Mouse (Mus musculus) hindbrain, embryonic 15.5 days (tissue): ENCODE results near the gene Nefh. TPM values are rescaled to one million over a fixed set of nuclear protein-coding genes. Genes with fewer than 3 reads are reported as not detected.

ENCODE experiments used
- ATAC-seq: fragments of 200-750 bp; cut with Nextera tagmentation; 2 replicates; pipeline ENCODE4 v1.8.0; 2017; ENCODE audit warnings: low read depth, moderate number of reproducible peaks, moderate TSS enrichment; ENCODE audit not compliant: low FRiP score
- H3K27ac ChIP-seq: fragments of 300-500 bp; sonication (generic); replicated peaks from 2 replicates; pipeline ENCODE4 v1.5.1; 2015; ENCODE audit warnings: mild to moderate bottlenecking, inconsistent platforms
- H3K27me3 ChIP-seq: fragments of 300-500 bp; sonication (generic); 2 replicates; pipeline ENCODE4 v1.6.1; 2015; ENCODE audit warnings: control low read depth, inconsistent platforms
- H3K36me3 ChIP-seq: fragments of 300-500 bp; sonication (generic); 2 replicates; pipeline ENCODE4 v1.6.1; 2015; ENCODE audit warnings: control low read depth, inconsistent platforms
- H3K4me1 ChIP-seq: fragments of 300-500 bp; sonication (generic); replicated peaks from 2 replicates; pipeline ENCODE4 v1.6.1; 2015; ENCODE audit warnings: control low read depth, inconsistent platforms
- H3K4me2 ChIP-seq: fragments of 300-500 bp; sonication (generic); 2 replicates; pipeline ENCODE4 v1.6.1; 2015; ENCODE audit warnings: moderate library complexity, mild to moderate bottlenecking, inconsistent platforms
- H3K4me3 ChIP-seq: fragments of 300-500 bp; sonication (generic); 2 replicates; pipeline ENCODE4 v1.5.1; 2015; ENCODE audit warnings: mild to moderate bottlenecking, inconsistent platforms
- H3K9ac ChIP-seq: fragments of 300-500 bp; sonication (generic); 2 replicates; pipeline ENCODE4 v1.6.1; 2015; ENCODE audit warnings: inconsistent platforms
- H3K9me3 ChIP-seq: fragments of 300-500 bp; sonication (generic); 2 replicates; pipeline ENCODE4 v1.6.1; 2016; ENCODE audit warnings: control low read depth, inconsistent platforms
- WGBS: fragments of 180-500 bp; shearing (Covaris S2); methylation state at CpG from one replicate; pipeline ENCODE4 v1.1.7; 2015; 5-methylcytosine and 5-hydroxymethylcytosine counted together
- polyA plus RNA-seq: library from polyadenylated mRNA; unstranded; fragments of >200 nt; fragmentation: Nextera tagmentation; extraction: Ambion mirVana; gene quantifications from 2 replicates; pipeline ENCODE4 v1.2.1, GENCODE M21; 2015

Gene Nefh
- polyA plus RNA-seq, 1 experiment from 2014 or later, result 11.2 TPM

- no peak overlapping the region for H3K27ac ChIP-seq
- 24% methylated on average over 8 of the region's 8 CpGs for whole genome bisulfite sequencing
- H3K9me3 ChIP-seq, result no peaks in the 10 kb centered on the region
- H3K9ac ChIP-seq, result 0 out of 2 replicates have a peak overlapping the region, but pooled peaks have one; percentile 7
- peaks cover 46% of the 10 kb centered on the region for H3K4me1 ChIP-seq
- ATAC-seq, result no peak
- no peaks in the 10 kb centered on the region; the same call in 1 of the 2 replicates for H3K36me3 ChIP-seq
- H3K4me2 ChIP-seq, result peak overlapping the region; percentile 75
- peaks cover 66% of the 10 kb centered on the region for H3K27me3 ChIP-seq
- H3K4me3 ChIP-seq, result peak overlapping the region; percentile 57
Observed at GRCm38 (mm10) chr11:4948792-4949191, 928 bp upstream of the Nefh start.

DNA sequence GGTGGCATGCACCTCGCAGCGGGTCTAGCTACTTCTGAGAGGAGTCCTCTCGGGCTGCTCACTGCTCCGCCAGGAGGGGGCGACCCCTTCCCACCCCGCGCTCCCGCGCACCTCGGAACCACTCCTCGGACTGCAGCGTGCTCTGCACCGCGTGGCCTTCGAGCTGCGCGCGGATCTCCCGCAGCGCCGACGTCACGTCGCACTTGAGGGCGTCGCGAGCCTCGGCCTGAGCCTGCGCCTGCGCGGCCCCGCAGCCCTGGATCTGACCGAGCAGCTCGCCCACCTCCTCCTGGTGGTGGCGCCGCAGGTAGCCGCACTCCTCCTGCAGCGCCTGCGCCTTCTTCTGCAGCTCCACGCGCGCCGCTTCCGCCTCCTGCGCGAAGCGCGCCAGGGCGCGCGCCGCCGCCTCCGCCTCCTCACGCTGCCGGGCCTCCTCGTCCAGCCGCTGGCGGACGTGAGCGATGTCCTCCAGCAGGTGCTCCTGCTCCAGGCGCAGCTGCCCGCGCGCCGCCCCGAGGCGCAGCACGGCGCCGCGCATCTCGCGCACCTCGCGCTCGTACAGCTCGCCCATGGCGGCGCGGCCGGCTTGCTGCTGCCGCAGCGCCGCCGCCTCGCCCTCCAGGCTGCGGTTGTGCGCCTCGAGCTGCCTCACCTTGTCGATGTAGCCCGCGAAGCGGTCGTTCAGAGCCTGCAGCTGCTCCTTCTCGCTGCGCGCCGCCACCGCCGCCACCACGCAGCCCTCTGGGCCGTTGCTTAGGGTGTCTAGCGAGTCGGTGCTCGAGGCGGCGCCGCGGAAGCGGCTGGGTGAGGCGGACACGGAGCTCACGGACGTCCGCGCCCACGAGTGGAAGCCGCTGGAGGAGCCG, 684 bp downstream of the Nefh start:
- ATAC-seq, result peak; percentile 94
- H3K4me3 ChIP-seq, result peak overlapping the region; percentile 57
- peak overlapping the region; percentile 93 for H3K27ac ChIP-seq
- peak overlapping the region; percentile 75 for H3K4me2 ChIP-seq
- no peaks in the 10 kb centered on the region; the same call in 1 of the 2 replicates for H3K36me3 ChIP-seq
- WGBS, result under 1% methylated on average over 115 of the region's 120 CpGs
- H3K4me1 ChIP-seq, result peaks cover 40% of the 10 kb centered on the region
- no peaks in the 10 kb centered on the region for H3K9me3 ChIP-seq
- H3K27me3 ChIP-seq, result peaks cover 50% of the 10 kb centered on the region
- H3K9ac ChIP-seq, result peak overlapping the region; percentile 75

DNA sequence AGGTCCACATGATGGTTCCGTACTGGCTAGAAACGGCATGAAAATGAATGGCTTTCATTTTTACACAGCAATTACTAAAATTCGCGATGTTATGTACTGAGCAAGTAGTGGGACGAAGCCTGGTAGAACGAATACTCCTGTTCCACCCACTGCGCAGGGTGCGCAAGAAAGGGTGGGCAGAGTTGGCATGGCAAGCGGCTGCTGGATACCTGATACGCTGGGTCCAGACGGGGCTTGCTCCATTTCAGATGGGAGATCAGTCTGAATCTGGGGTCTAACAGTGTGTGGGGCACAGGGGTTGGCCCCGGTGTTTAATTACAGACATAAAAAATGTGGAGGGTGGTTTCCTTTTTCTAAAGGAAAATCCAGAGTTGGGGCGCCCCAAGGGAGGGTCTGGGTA, 1.3 kb downstream of the Nefh start:
- peak overlapping the region; percentile 75 for H3K4me2 ChIP-seq
- no peaks in the 10 kb centered on the region; the same call in 1 of the 2 replicates for H3K36me3 ChIP-seq
- H3K4me3 ChIP-seq, result peak overlapping the region; percentile 57
- H3K27me3 ChIP-seq, result peaks cover 46% of the 10 kb centered on the region
- WGBS, result 44% methylated on average over 13 of the region's 13 CpGs
- peak overlapping the region; percentile 75; the same call in 1 of the 2 replicates for H3K9ac ChIP-seq
- ATAC-seq, result peak; percentile 25; the same call in 1 of the 2 replicates
- no peaks in the 10 kb centered on the region for H3K9me3 ChIP-seq
- peaks cover 40% of the 10 kb centered on the region for H3K4me1 ChIP-seq
- peak overlapping the region; percentile 93 for H3K27ac ChIP-seq

DNA sequence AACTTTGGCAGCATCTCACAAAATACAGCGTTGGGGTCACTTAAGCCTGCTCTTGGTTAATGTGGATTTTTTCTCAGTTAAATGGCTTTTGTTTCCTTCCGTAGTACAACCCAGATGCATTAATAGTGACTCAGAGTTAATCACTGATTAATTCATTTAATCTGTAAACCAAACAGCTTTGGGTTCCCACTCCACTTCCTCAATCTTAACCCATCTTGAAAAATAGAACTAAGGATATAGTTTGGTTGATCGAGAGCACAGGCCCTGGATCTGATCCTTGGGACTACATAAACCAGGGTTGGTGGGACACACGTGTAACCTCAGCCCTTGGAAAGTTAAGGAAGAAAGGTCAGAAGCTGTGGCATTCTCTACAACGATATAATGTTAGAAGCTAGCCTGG, 11.6 kb downstream of the Nefh start:
- 82% methylated on average over 5 of the region's 5 CpGs for WGBS
- no peak overlapping the region for H3K4me2 ChIP-seq
- H3K9me3 ChIP-seq, result no peaks in the 10 kb centered on the region
- no peak for ATAC-seq
- 0 out of 2 replicates have a peak, but pooled peaks cover 5% of the 10 kb centered on the region for H3K36me3 ChIP-seq
- no peaks in the 10 kb centered on the region for H3K27me3 ChIP-seq
- H3K4me1 ChIP-seq, result peaks cover 5% of the 10 kb centered on the region
- no peak overlapping the region for H3K4me3 ChIP-seq
- no peak overlapping the region for H3K27ac ChIP-seq
- no peak overlapping the region for H3K9ac ChIP-seq

DNA sequence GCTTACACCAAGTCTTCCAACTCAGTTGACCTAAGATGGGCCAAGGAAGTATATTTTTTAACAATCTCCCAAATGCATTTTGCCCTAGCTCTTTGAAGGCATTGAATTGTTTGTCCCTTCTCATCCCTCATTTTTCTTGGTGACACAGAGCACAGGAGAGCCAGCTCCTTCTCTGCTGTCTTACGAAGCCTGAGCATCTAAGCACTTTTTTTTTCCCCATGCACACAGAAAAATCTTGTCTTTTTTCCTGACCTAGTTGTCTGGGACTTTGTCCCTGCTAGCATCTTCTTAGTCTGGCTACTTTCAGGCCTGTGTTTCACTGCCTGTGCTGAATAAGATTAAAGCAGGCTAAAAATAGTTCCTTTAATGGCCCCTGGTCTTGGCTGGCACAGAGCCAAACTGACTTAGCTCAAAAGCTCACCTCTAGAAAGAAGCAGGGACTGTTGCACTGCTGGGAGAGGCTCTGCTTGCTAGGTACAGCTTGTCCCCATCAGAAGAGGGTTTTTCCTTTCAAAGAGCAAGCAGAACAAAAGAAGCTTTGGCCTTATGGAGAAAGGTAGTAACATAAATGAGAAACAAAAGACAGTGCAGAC, 16.8 kb downstream of the Nefh start:
- H3K27me3 ChIP-seq, result no peaks in the 10 kb centered on the region
- no peak overlapping the region for H3K4me2 ChIP-seq
- 64% methylated on average over 1 of the region's 1 CpGs for WGBS
- peak overlapping the region; percentile 51 for H3K27ac ChIP-seq
- no peak overlapping the region for H3K9ac ChIP-seq
- no peaks in the 10 kb centered on the region for H3K9me3 ChIP-seq
- 0 out of 2 replicates have a peak, but pooled peaks have one; percentile 8 for ATAC-seq
- H3K4me3 ChIP-seq, result no peak overlapping the region
- H3K36me3 ChIP-seq, result peaks cover 48% of the 10 kb centered on the region
- H3K4me1 ChIP-seq, result peaks cover 13% of the 10 kb centered on the region

DNA sequence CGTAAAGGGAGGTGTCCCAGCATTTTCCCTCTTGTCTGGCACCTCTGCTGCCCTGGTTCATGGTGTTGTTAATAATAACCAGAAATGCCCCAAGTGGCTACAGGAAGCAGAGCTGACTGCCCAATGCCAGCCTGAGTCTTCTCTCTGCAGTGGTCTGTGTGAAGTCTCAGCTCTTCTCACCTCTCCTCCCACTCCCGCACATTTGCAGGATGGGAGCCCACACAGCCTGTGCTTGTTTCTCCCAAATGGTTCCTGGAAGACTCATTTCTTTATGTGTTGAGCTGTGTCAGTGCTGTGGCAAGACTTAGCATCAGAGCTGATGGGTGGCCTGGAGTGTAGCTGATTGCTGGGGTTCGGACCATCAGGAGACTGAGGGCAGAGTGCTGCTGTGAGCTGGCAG, 20.6 kb downstream of the Nefh start:
- peaks cover 13% of the 10 kb centered on the region for H3K4me1 ChIP-seq
- no peak for ATAC-seq
- no peak overlapping the region for H3K4me2 ChIP-seq
- no peaks in the 10 kb centered on the region for H3K27me3 ChIP-seq
- no peak overlapping the region for H3K9ac ChIP-seq
- no peaks in the 10 kb centered on the region for H3K9me3 ChIP-seq
- no peak overlapping the region for H3K4me3 ChIP-seq
- H3K27ac ChIP-seq, result no peak overlapping the region
- 98% methylated on average over 3 of the region's 3 CpGs for WGBS
- H3K36me3 ChIP-seq, result peaks cover 76% of the 10 kb centered on the region

DNA sequence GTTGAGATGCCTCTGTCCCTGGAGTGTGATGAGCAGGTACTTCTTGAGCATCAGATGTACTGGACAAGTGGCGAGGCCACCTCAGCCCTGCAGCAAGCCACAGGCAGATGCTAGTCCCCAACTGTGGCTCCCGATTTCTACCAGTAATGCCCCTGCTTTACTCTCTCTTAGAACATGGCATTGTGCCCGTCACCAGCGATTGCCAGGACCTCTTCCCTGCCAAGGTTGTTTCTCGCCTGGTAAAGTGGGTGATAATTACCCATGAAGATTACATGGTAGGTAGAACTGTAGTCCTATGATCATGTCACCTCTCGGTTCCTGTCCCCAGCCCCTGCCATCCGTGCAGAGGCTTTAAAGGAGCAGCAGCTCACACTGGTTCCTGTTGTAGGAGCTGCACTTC, 26.1 kb downstream of the Nefh start:
- Histone ChIP-seq H3K4me2 (no peak overlapping the region), H3K9me3 (no peaks in the 10 kb centered on the region), H3K36me3 (peaks cover 78% of the 10 kb centered on the region), H3K27ac (no peak overlapping the region), H3K4me3 (no peak overlapping the region), H3K4me1 (no peaks in the 10 kb centered on the region), H3K9ac (no peak overlapping the region), H3K27me3 (no peaks in the 10 kb centered on the region)
- no peak for ATAC-seq
- WGBS, result 86% methylated on average over 7 of the region's 7 CpGs

GRCm38 (mm10) chr11:4921281-4921680, 26.6 kb downstream of the Nefh start:
- Histone ChIP-seq H3K36me3 (peaks cover 77% of the 10 kb centered on the region), H3K27me3 (no peaks in the 10 kb centered on the region), H3K4me1 (no peaks in the 10 kb centered on the region), H3K4me3 (no peak overlapping the region), H3K4me2 (no peak overlapping the region), H3K9ac (no peak overlapping the region), H3K9me3 (no peaks in the 10 kb centered on the region), H3K27ac (no peak overlapping the region)
- no peak for ATAC-seq
- WGBS, result 82% methylated on average over 2 of the region's 2 CpGs

- Histone ChIP-seq H3K4me1 (no peaks in the 10 kb centered on the region), H3K27me3 (no peaks in the 10 kb centered on the region), H3K4me3 (no peak overlapping the region), H3K9ac (no peak overlapping the region), H3K4me2 (no peak overlapping the region), H3K36me3 (peaks cover 81% of the 10 kb centered on the region), H3K9me3 (no peaks in the 10 kb centered on the region), H3K27ac (no peak overlapping the region)
- WGBS, result 28% methylated on average over 1 of the region's 1 CpGs
- ATAC-seq, result no peak
Observed at GRCm38 (mm10) chr11:4916068-4916467, 31.8 kb downstream of the Nefh start.

GRCm38 (mm10) chr11:4906231-4906630, 41.6 kb downstream of the Nefh start:
- no peak overlapping the region for H3K4me2 ChIP-seq
- no peak overlapping the region for H3K4me3 ChIP-seq
- H3K9ac ChIP-seq, result no peak overlapping the region
- no peaks in the 10 kb centered on the region for H3K9me3 ChIP-seq
- no peak overlapping the region for H3K27ac ChIP-seq
- H3K27me3 ChIP-seq, result no peaks in the 10 kb centered on the region
- no peak for ATAC-seq
- H3K36me3 ChIP-seq, result peaks cover 59% of the 10 kb centered on the region
- H3K4me1 ChIP-seq, result no peaks in the 10 kb centered on the region
- WGBS, result 94% methylated on average over 6 of the region's 6 CpGs

- H3K36me3 ChIP-seq, result peaks cover 60% of the 10 kb centered on the region
- H3K4me2 ChIP-seq, result no peak overlapping the region
- WGBS, result 88% methylated on average over 6 of the region's 6 CpGs
- no peak overlapping the region for H3K9ac ChIP-seq
- no peaks in the 10 kb centered on the region for H3K27me3 ChIP-seq
- no peak for ATAC-seq
- H3K27ac ChIP-seq, result no peak overlapping the region
- H3K9me3 ChIP-seq, result no peaks in the 10 kb centered on the region
- H3K4me3 ChIP-seq, result no peak overlapping the region
- peaks cover 2% of the 10 kb centered on the region; the same call in 1 of the 2 replicates for H3K4me1 ChIP-seq
Observed at GRCm38 (mm10) chr11:4901956-4902355, 45.9 kb downstream of the Nefh start.

- Histone ChIP-seq H3K36me3 (peaks cover 51% of the 10 kb centered on the region), H3K4me2 (no peak overlapping the region), H3K9me3 (no peaks in the 10 kb centered on the region), H3K27ac (no peak overlapping the region), H3K27me3 (no peaks in the 10 kb centered on the region), H3K9ac (no peak overlapping the region), H3K4me3 (no peak overlapping the region), H3K4me1 (peaks cover 12% of the 10 kb centered on the region)
- no peak for ATAC-seq
- 70% methylated on average over 5 of the region's 5 CpGs for WGBS
Observed at GRCm38 (mm10) chr11:4900437-4900836, 47.4 kb downstream of the Nefh start.
